Mouse (Mus musculus): ENCODE data around the gene Slc6a6. TPM values are rescaled to one million over a fixed set of nuclear protein-coding genes. Genes with fewer than 3 reads are reported as not detected.

Slc6a6 gene
- total and polyA plus RNA-seq, 2 experiments from 2014 or later: 95.3 to 116 TPM

GRCm38 (mm10) chr6:91804177-91804576, 120.3 kb downstream of the Slc6a6 start:
- peaks cover 20% of the 10 kb centered on the region for H3K4me1 ChIP-seq (ENCODE audit: control insufficient read depth, insufficient read depth)
- ATAC-seq (ENCODE audit: insufficient read depth, low read depth) (no peak), DNase-seq (ENCODE audit: low spot score) (no peak)
- H3K4me3 ChIP-seq (ENCODE audit: low read depth, low read length): no peak overlapping the region
- 0 out of 2 replicates have a peak, but pooled peaks cover 1% of the 10 kb centered on the region for H3K27me3 ChIP-seq (ENCODE audit: control insufficient read depth, insufficient read depth, low read length)
- 47% methylated on average over 7 of the region's 7 CpGs for WGBS
- no peaks in the 10 kb centered on the region for H3K36me3 ChIP-seq (replicated peaks; ENCODE audit: control insufficient read depth, insufficient read depth, low read length)
- H3K27ac ChIP-seq (ENCODE audit: low read depth): no peak overlapping the region
- H3K9me3 ChIP-seq (replicated peaks; ENCODE audit: control insufficient read depth, low read length): no peaks in the 10 kb centered on the region
- TF ChIP-seq CTCF (IDR thresholded peaks at IDR 0.05; ENCODE audit: low read depth): no peak
- no peak for TF ChIP-seq EP300 (IDR thresholded peaks at IDR 0.05; ENCODE audit: low read depth)
- no peak overlapping the region for H3K4me2 ChIP-seq (ENCODE audit: low read depth, low read length)
- no peak overlapping the region for H3K9ac ChIP-seq (replicated peaks; ENCODE audit: low read depth, low read length)

DNA sequence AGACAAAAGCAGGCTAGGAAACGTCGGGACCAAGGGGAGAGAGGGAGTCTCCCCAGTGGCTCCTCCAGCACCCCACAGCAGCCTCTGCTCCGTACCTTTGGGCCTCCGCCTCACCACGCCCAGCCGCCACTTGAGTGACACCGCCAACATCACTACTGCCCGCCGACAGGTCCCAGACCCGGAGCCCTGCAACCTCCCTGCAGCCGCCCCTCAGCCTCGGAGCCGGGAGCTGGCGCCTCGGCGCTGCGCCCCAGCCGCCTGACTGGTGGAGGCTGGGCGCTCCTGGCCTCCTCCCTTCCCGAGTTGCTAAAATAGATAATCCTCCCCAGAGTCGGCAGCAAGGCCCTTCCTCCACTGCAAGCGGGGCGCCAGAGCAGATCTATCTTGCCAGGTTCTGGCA, 123.3 kb downstream of the Slc6a6 start:
- Histone ChIP-seq H3K36me3 (replicated peaks; ENCODE audit: control insufficient read depth, insufficient read depth, low read length) (no peaks in the 10 kb centered on the region), H3K4me1 (ENCODE audit: control insufficient read depth, insufficient read depth) (peaks cover 20% of the 10 kb centered on the region), H3K4me2 (ENCODE audit: low read depth, low read length) (peak overlapping the region; percentile 60), H3K27ac (ENCODE audit: low read depth) (peak overlapping the region; percentile 16; the same call in 1 of the 2 replicates), H3K9ac (replicated peaks; ENCODE audit: low read depth, low read length) (peak overlapping the region; percentile 41; the same call in 1 of the 2 replicates), H3K9me3 (replicated peaks; ENCODE audit: control insufficient read depth, low read length) (no peaks in the 10 kb centered on the region), H3K4me3 (ENCODE audit: low read depth, low read length) (peak overlapping the region; percentile 47), H3K27me3 (ENCODE audit: control insufficient read depth, insufficient read depth, low read length) (0 out of 2 replicates have a peak, but pooled peaks cover 13% of the 10 kb centered on the region)
- DNase-seq (ENCODE audit: low spot score) (peak; percentile 24), ATAC-seq (ENCODE audit: insufficient read depth, low read depth) (peak; percentile 69)
- 0% methylated on average over 23 of the region's 23 CpGs for WGBS
- TF ChIP-seq CTCF (IDR thresholded peaks at IDR 0.05; ENCODE audit: low read depth): no peak
- TF ChIP-seq EP300 (IDR thresholded peaks at IDR 0.05; ENCODE audit: low read depth): no peak

DNA sequence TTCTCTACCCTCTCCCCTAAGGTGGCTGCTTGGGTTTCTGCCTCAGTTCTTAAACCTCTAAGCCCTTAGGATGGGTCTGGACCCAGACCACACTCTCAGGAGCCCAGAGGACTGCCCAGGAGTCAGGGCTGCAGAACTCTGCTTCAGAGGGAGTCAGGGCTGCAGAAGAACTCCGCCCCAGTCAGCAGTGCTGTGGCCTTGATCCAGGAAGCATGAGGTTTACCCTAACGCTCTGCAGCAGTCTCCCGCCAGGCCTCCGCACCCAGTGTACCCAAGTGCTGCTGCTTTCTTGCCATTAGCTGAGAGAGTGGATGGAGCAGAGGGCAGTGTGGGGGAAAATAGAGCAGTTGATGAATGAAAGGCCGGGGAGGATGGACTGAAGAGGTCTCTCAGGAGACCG, 124.2 kb downstream of the Slc6a6 start:
- Histone ChIP-seq H3K4me1 (ENCODE audit: control insufficient read depth, insufficient read depth) (peaks cover 20% of the 10 kb centered on the region), H3K9me3 (replicated peaks; ENCODE audit: control insufficient read depth, low read length) (no peaks in the 10 kb centered on the region), H3K4me3 (ENCODE audit: low read depth, low read length) (no peak overlapping the region), H3K27me3 (ENCODE audit: control insufficient read depth, insufficient read depth, low read length) (0 out of 2 replicates have a peak, but pooled peaks cover 13% of the 10 kb centered on the region), H3K4me2 (ENCODE audit: low read depth, low read length) (no peak overlapping the region), H3K27ac (ENCODE audit: low read depth) (no peak overlapping the region), H3K9ac (replicated peaks; ENCODE audit: low read depth, low read length) (no peak overlapping the region), H3K36me3 (replicated peaks; ENCODE audit: control insufficient read depth, insufficient read depth, low read length) (no peaks in the 10 kb centered on the region)
- DNase-seq (ENCODE audit: low spot score): no peak
- ATAC-seq (ENCODE audit: insufficient read depth, low read depth): no peak
- no peak for TF ChIP-seq EP300 (IDR thresholded peaks at IDR 0.05; ENCODE audit: low read depth)
- no peak for TF ChIP-seq CTCF (IDR thresholded peaks at IDR 0.05; ENCODE audit: low read depth)
- 45% methylated on average over 6 of the region's 6 CpGs for WGBS

Other genes with a start within 250 kb of the Slc6a6 start
- 13.6 and 25.4 TPM in 2 replicates for gene Chchd4, start 210.5 kb upstream of the Slc6a6 start, total RNA-seq (2014; rRNA removed; ENCODE audit: low replicate concordance)
- 28.0 and 30.9 TPM in 2 replicates for gene Chchd4, start 210.5 kb upstream of the Slc6a6 start, polyA plus RNA-seq (2015; fragmentation: Nextera tagmentation; extraction: Ambion mirVana)
- 41.3 and 43.9 TPM in 2 replicates for gene Tmem43, start 210.3 kb upstream of the Slc6a6 start, total RNA-seq (2014; rRNA removed; ENCODE audit: low replicate concordance)
- 16.9 and 18.8 TPM in 2 replicates for gene Tmem43, start 210.3 kb upstream of the Slc6a6 start, polyA plus RNA-seq (2015; fragmentation: Nextera tagmentation; extraction: Ambion mirVana)
- 5.7 and 7.7 TPM in 2 replicates for gene Xpc, start 168.2 kb upstream of the Slc6a6 start, total RNA-seq (2014; rRNA removed; ENCODE audit: low replicate concordance)
- gene Xpc, start 168.2 kb upstream of the Slc6a6 start, polyA plus RNA-seq (2015; fragmentation: Nextera tagmentation; extraction: Ambion mirVana): 9.8 and 11.3 TPM in 2 replicates
- 32.1 and 42.8 TPM in 2 replicates for gene Lsm3, start 168.1 kb upstream of the Slc6a6 start, total RNA-seq (2014; rRNA removed; ENCODE audit: low replicate concordance)
- 145 and 151 TPM in 2 replicates for gene Lsm3, start 168.1 kb upstream of the Slc6a6 start, polyA plus RNA-seq (2015; fragmentation: Nextera tagmentation; extraction: Ambion mirVana)
- gene Grip2, start 143.2 kb downstream of the Slc6a6 start, total RNA-seq (2014; rRNA removed; ENCODE audit: low replicate concordance): 6.4 and 14.7 TPM in 2 replicates
- gene Grip2, start 143.2 kb downstream of the Slc6a6 start, polyA plus RNA-seq (2015; fragmentation: Nextera tagmentation; extraction: Ambion mirVana): 7.4 and 7.6 TPM in 2 replicates
- 4.5 and 11.3 TPM in 2 replicates for gene Ccdc174, start 194.0 kb downstream of the Slc6a6 start, total RNA-seq (2014; rRNA removed; ENCODE audit: low replicate concordance)
- gene Ccdc174, start 194.0 kb downstream of the Slc6a6 start, polyA plus RNA-seq (2015; fragmentation: Nextera tagmentation; extraction: Ambion mirVana): 22.8 and 23.4 TPM in 2 replicates
- gene 4930590J08Rik, start 218.8 kb downstream of the Slc6a6 start, total RNA-seq (2014; rRNA removed; ENCODE audit: low replicate concordance): 0.43 and 1.1 TPM in 2 replicates
- 0.10 and 0.11 TPM in 2 replicates for gene 4930590J08Rik, start 218.8 kb downstream of the Slc6a6 start, polyA plus RNA-seq (2015; fragmentation: Nextera tagmentation; extraction: Ambion mirVana)

Data from heart, postnatal 0 days (tissue).